Mouse (Mus musculus): Measurements from ENCODE around the gene Cfc1.
"Not testable (repeated sequence)": the region's sequence is repeated elsewhere in the genome, so short reads cannot be mapped to it uniquely, and the experiment has no call there.

DNA sequence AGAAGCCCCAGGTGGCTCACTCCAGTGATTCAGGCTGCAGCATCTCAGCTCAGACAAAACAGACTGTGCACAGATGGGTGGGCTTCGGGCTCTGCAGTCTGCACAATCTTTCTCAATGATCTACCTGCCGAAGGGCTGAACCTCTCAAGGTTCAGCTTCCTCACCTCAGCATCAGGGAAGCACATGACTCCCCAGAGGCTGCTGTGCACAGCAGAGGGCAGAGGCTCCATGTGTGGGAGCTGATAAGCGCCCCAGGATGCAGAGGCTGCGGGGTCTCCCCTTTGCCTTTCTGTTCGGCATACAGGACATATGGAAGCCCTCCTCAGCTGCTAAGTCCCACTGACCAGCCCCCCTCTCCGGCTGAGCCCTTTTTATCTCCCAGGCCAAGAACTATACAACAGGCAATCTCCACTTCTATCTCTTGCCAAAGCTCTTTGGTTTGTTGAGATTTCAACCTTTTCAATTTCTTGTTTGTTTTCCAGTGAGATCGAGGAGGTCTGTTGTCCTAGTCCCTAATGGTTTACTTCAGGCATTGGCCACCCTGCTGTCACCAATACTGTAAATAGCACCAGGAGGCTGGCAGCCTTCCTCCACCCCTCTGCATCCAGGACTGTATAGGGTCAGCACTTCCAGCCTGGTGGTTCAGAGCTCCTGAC is at the start of gene Cfc1:
- TF ChIP-seq HCFC1 (IDR thresholded peaks at IDR 0.05; ENCODE audit: borderline replicate concordance, insufficient read depth, low read length); ZC3H11A (IDR thresholded peaks at IDR 0.05; ENCODE audit: borderline replicate concordance, low read depth, low read length); MAFK (IDR thresholded peaks at IDR 0.05; ENCODE audit: insufficient read depth, low read depth, low read length): not testable (repeated sequence)
